Mouse (Mus musculus) myocyte (in vitro differentiated cells): Measurements from ENCODE around the gene Prim2.

Source experiments
- CEBPB ChIP-seq: IDR thresholded peaks from 2 replicates; pipeline ENCODE4 v1.6.1; 2011; ENCODE audit warnings: mild to moderate bottlenecking, moderate library complexity; ENCODE audit not compliant: poor library complexity, insufficient read depth, severe bottlenecking
- MAX ChIP-seq: IDR thresholded peaks from one replicate; pipeline ENCODE4 v1.6.1; 2011; ENCODE audit warnings: low read depth, mild to moderate bottlenecking, control low read depth
- MYOD1 ChIP-seq, 3 experiments: IDR thresholded peaks; one replicate each; pipeline ENCODE4 v1.6.1; 2011; ENCODE audit warnings: control low read depth in 2 of 3, low read depth in 2 of 3, mild to moderate bottlenecking in 2 of 3, moderate library complexity in 1 of 3; ENCODE audit not compliant: insufficient read length in 2 of 3, control insufficient read depth in 1 of 3
- MYOG ChIP-seq, 3 experiments: IDR thresholded peaks; one replicate each; pipeline ENCODE4 v1.6.1; 2011; ENCODE audit warnings: control low read depth in 2 of 3, low read depth in 2 of 3, mild to moderate bottlenecking in 2 of 3; ENCODE audit not compliant: insufficient read length in 2 of 3, control insufficient read depth in 1 of 3, insufficient read depth in 1 of 3
- POLR2A ChIP-seq: IDR thresholded peaks from one replicate; pipeline ENCODE4 v1.6.1; 2011; ENCODE audit warnings: low read depth, mild to moderate bottlenecking, control low read depth, moderate library complexity; ENCODE audit not compliant: insufficient read length
- POLR2AphosphoS2 ChIP-seq: IDR thresholded peaks from one replicate; pipeline ENCODE4 v1.6.1; 2011; ENCODE audit warnings: low read depth, control low read depth; ENCODE audit not compliant: insufficient read length
- REST ChIP-seq: IDR thresholded peaks from one replicate; pipeline ENCODE4 v1.6.1; 2011; ENCODE audit warnings: mild to moderate bottlenecking, control low read depth, moderate library complexity; ENCODE audit not compliant: insufficient read depth, insufficient read length
- SRF ChIP-seq: IDR thresholded peaks from one replicate; pipeline ENCODE4 v1.6.1; 2011; ENCODE audit warnings: low read depth; ENCODE audit not compliant: control insufficient read depth, insufficient read length
- TCF12 ChIP-seq: IDR thresholded peaks from one replicate; pipeline ENCODE4 v1.6.1; 2011; ENCODE audit warnings: mild to moderate bottlenecking, control low read depth; ENCODE audit not compliant: poor library complexity, insufficient read depth, severe bottlenecking
- USF1 ChIP-seq: IDR thresholded peaks from one replicate; pipeline ENCODE4 v1.6.1; 2011; ENCODE audit warnings: low read depth, mild to moderate bottlenecking, control low read depth, moderate library complexity

- no peak for TF ChIP-seq POLR2AphosphoS2
- TF ChIP-seq POLR2A = no peak
- no peak for TF ChIP-seq TCF12
- no peak for TF ChIP-seq SRF
- no peak for TF ChIP-seq CEBPB
- no peak for TF ChIP-seq USF1
- no peak for TF ChIP-seq MYOG (IDR thresholded peaks at IDR 0.05; ENCODE audit: control insufficient read depth in 1 of 3, insufficient read depth in 1 of 3, insufficient read length in 2 of 3, low read depth in 2 of 3)
- no peak for TF ChIP-seq MAX
- TF ChIP-seq REST = no peak
- TF ChIP-seq MYOD1 (IDR thresholded peaks at IDR 0.05; ENCODE audit: control insufficient read depth in 1 of 3, insufficient read length in 2 of 3, low read depth in 2 of 3) = no peak
Measured at GRCm38 (mm10) chr1:33663163-33663562, 6.4 kb downstream of the Prim2 start.
